Comparison of ENCODE assay signal across 21 mouse cellular contexts in the genomic region with DNA sequence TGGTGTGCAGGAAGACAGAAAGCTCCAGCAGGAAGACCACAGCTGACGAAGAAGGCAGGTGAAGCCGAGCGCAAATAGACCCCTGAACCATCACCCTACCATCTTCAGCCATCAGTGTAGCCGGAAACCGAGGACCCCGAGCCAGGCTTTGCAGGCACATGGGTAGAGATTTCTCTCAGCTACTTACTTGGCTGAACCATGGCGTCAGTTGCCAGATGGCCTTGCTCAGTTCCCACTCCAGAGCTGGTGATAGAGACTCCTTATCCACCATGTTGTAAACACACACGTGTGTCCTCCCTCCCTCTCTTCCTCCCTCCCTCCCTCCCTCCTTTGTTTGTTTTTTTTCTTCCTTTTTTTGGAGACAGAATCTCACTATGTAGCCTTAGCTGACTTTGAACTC. TPM values are rescaled to one million over a fixed set of nuclear protein-coding genes. Genes with fewer than 3 reads are reported as not detected.
"Had no signal": no experiment of that assay in that cellular context is flagged by ENCODE, and none has a peak within 500 bp of the region (broad histone marks: within the 10 kb centered on the region; RNA-seq: fewer than 3 reads in every experiment).

No protein-coding gene starts in this region.

- H3K27ac ChIP-seq: liver, embryonic 13.5 days; liver, embryonic 15.5 days; midbrain, embryonic 10.5 days; midbrain, embryonic 12.5 days; neural tube, embryonic 13.5 days; neural tube, embryonic 15.5 days; stomach, embryonic 15.5 days; stomach, postnatal 0 days had no signal

- H3K9ac ChIP-seq: liver, embryonic 13.5 days; liver, embryonic 15.5 days; liver, postnatal 0 days; midbrain, embryonic 12.5 days; neural tube, embryonic 13.5 days; neural tube, embryonic 15.5 days; stomach, embryonic 15.5 days had no signal

- H3K9me3 ChIP-seq: liver, embryonic 13.5 days; liver, embryonic 15.5 days; midbrain, embryonic 10.5 days; midbrain, embryonic 12.5 days; neural tube, embryonic 13.5 days; neural tube, embryonic 15.5 days; stomach, embryonic 15.5 days had no signal

- ATAC-seq: liver, postnatal 0 days; midbrain, embryonic 16.5 days had no signal

- H3K36me3 ChIP-seq: liver, embryonic 13.5 days; liver, embryonic 15.5 days; midbrain, embryonic 10.5 days; midbrain, embryonic 12.5 days; neural tube, embryonic 13.5 days; stomach, embryonic 15.5 days had no signal

- H3K4me2 ChIP-seq: liver, embryonic 11.5 days; liver, embryonic 13.5 days; liver, embryonic 15.5 days; midbrain, embryonic 12.5 days; neural tube, embryonic 13.5 days; neural tube, embryonic 15.5 days; stomach, embryonic 15.5 days had no signal

- H3K4me3 ChIP-seq: liver, embryonic 13.5 days; liver, embryonic 15.5 days; midbrain, embryonic 10.5 days; midbrain, embryonic 12.5 days; myocyte; neural tube, embryonic 13.5 days; neural tube, embryonic 15.5 days; stomach, embryonic 15.5 days had no signal

- DNase-seq: liver; liver, embryonic 13.5 days; liver, postnatal 0 days; midbrain, embryonic 14.5 days; retina, postnatal 1 day; right cerebral cortex, adult 18-20 months; thymus, adult 2 months; thymus, postnatal 25 days; thymus, postnatal 4 days had no signal

- H3K27me3 ChIP-seq: liver, embryonic 13.5 days; liver, embryonic 15.5 days; midbrain, embryonic 12.5 days; neural tube, embryonic 13.5 days; neural tube, embryonic 15.5 days; stomach, embryonic 15.5 days had no signal

- H3K4me1 ChIP-seq: liver, embryonic 13.5 days; liver, embryonic 15.5 days; midbrain, embryonic 10.5 days; midbrain, embryonic 12.5 days; neural tube, embryonic 13.5 days; neural tube, embryonic 15.5 days; stomach, embryonic 15.5 days had no signal

RNA-seq across cellular contexts. Expression of a gene that starts 33.0 kb away (rescaled TPM):
- total RNA-seq: megakaryocyte-erythroid progenitor cell, adult 5-6 weeks had no signal
- polyA plus RNA-seq: spleen, adult 2 months had no signal

RNA-seq across cellular contexts. Expression of a gene that starts 40.9 kb away (rescaled TPM):
- polyA plus RNA-seq: liver, embryonic 11.5 days; liver, embryonic 13.5 days; myocyte; stomach, embryonic 15.5 days had no signal
